Mouse (Mus musculus) yolk sac, embryonic 10.5 days (tissue): ENCODE data around the gene Wwp2.

Experiments used
- DNase-seq: peaks from one replicate; pipeline ENCODE4 v3.0.0-alpha.2; 2017; ENCODE audit warnings: low spot score

Gene Wwp2

GRCm38 (mm10) chr8:107560820-107561536 is 124.8 kb downstream of the Wwp2 start:
- DNase-seq: no peak

DNA sequence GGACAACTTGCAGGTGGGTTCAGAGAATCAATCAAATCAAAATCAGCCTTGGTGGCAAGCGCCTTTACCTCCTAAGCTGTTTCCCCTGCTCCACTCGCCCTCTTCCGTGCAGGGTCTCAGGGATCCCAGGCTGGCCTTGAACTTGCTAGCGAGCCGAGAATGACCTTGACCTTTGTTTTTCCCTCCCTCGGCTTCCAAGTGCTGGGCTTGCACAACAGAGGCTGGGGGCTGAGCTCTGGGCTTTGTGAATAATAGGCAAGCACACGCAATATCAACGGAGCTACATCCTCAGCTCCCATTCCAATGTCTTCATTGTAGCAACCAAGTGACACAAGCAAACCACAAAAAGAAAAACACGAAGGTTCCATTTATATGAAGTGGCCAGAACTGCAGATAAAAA is 126.0 kb downstream of the Wwp2 start:
- no peak for DNase-seq

- no peak for DNase-seq
These were observed 134.9 kb downstream of the Wwp2 start for GRCm38 (mm10) chr8:107571046-107571445.

DNA sequence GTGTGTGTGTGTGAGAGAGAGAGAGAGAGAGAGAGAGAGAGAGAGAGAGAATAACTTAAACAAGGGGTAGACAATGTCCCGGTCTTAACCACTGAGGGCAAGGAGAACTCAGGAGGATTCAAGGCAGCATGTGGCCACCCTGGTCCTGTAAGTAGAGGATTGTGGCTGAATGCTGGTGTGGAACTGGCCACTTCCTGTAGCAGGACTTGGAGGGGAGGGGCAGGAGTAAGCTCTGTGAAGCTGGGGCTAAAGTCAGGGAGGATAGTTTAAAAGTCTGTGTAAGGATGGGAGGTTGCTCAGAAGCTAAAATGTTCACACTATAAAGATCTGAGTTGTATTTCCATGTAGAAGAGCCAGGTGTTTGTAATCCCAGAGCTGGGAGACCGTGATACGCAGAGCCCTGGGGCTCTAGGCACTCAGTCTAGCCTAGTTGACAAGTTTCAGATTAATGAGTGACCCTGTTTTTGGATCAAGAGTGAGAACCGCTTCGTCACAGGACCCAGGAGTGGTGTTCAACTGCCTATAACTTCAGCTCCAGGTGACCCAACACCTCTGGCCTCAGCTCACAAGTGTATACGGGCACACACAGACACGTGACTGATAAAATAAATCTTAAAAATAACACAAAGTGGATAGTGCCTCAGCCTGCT is 135.4 kb downstream of the Wwp2 start:
- no peak for DNase-seq

DNA sequence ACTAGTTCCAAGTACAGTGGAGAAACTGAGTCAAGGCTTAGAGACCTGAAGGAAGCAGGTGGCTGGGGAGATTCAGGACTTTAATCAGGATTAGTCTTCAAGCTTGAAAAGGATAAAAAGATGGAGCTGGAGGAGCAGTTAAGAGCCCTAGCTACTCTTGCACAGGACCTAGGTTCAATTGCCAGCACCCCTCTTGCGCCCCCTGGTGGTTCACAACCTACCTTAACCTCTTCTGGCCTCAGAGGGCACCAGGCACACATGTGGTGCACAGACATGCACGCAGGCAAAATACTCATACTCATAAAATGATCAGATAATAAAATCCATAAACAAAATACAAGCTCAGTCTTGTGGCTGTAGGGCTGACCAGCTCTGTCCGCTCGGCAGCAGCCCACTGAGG is 136.3 kb downstream of the Wwp2 start:
- DNase-seq: peak; percentile 66

DNA sequence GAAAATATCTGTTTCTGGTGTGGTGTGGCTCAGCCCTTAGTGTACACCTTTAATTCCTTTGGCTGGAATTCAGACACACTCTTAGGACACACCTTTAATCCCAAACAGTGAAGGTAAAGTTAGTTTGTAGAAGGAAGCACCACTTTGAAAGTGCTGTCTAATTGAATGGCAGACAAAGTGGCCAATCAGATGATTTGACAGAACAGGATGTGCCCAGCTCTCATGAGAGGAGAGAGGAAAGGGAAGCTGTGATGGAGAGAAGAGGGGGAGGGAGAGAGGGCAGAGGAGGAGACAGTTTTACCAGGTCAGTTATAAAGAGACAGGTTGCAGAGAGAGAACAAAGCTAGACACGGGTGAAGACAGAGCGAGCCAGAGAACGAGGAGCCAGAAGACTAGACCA is 138.6 kb downstream of the Wwp2 start:
- no peak for DNase-seq

DNA sequence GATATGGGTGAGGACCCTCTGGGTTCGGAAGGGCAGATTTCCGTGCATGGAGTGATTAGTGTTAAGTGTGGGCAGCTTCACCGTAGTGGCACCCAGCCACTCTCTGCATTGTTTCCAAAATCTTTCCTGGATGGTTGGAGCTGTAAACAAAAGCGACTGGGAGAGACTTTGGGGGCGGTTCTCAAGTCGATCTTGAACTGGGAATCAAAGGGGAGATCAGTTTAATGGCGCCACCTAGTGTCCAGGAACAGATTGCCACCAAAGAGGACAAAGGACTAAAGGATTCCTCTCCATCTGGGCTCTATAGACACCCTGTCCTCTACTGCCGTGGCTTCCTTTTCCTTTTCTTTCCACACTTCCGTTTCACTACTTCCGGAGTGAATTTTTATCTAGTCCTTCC is 140.5 kb downstream of the Wwp2 start:
- DNase-seq: peak; percentile 74

DNA sequence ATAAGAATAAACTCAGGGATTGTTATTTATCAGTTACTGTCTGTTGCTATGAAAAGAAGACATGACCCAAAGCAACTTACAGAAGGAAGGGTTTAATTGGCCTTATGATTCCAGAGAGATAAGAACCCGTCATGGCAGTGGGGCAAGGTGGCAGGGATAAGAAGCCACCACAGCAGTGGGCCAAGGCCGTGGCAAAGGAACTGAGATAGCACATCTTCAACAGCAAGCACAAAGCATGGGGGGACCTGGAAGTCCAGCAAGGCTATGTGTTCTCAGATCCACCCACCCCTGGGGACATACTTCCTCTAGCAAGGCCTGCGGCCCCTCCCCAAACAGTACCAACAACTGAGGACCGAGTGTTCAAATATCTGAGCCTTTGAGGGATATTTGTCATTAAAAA is 141.5 kb downstream of the Wwp2 start:
- DNase-seq: no peak

DNA sequence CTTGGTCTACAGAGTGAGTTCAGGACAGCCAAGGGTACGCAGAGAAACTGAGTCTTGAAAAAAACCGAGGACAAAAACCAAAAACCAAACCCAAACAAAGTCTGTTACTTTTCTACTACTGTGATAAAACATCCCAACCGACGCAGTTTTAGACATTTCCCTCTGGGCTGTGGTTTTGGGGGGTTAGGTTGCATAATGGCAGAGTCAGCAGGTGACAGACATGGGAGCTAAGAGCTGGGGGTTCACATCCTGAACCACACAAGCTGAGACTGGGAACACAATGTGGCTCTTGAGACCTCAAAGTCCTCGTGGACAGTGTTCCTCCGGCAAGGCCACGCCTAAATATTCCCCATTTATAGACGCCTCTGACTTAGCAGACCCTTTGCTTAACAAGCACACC is 142.0 kb downstream of the Wwp2 start:
- no peak for DNase-seq

- no peak for DNase-seq
These were observed 142.4 kb downstream of the Wwp2 start for GRCm38 (mm10) chr8:107578541-107578940.

GRCm38 (mm10) chr8:107580879-107581278 is 144.7 kb downstream of the Wwp2 start:
- no peak for DNase-seq

- DNase-seq: no peak
These were observed 145.4 kb downstream of the Wwp2 start for GRCm38 (mm10) chr8:107581536-107581935.

DNA sequence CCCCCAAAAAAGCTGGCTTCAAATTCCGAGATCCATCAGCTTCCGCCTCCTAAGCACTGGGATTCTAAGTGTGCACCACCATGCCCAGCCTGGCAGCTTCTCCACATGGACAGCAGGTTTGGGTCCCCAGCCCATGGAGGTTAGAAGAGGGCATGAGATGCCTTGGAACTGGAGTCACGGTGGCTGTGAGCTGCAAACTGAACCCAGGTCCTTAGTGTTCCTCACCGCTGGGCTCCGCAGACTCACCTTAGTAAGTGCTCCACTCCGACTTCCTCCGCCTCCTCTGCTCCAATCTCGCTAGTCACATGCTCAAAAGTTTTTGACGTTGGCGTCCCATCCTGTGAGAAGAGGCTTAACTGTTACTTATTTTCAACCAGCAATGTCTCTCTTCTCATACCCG is 146.0 kb downstream of the Wwp2 start:
- DNase-seq: no peak

DNA sequence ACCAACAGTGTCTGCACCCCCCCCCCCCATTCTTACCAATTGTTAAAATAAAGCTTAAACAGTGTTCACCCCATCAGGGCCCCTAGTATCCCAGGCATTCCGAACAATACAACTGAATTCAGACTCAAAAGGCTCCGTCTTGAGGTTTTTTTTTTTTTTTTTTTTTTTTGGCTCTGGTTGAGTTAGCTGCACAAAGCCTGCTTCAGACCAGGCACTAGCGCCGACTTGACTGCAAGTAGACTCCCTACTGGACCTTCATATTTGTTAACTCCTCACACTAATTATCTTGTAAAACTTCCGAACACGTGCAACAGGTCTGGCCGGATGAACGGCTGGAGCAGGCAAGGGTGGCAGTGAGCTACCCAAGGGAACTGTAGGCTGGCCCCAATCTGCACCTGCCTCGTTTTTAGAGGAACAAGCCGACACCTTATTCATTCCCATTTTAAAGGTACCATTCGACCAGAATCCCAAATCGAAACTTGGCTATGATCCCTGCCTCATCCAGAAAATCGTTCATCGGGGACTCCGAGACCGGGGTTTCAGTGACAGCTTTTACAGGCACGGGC is 151.3 kb downstream of the Wwp2 start:
- DNase-seq: peak; percentile 22

DNA sequence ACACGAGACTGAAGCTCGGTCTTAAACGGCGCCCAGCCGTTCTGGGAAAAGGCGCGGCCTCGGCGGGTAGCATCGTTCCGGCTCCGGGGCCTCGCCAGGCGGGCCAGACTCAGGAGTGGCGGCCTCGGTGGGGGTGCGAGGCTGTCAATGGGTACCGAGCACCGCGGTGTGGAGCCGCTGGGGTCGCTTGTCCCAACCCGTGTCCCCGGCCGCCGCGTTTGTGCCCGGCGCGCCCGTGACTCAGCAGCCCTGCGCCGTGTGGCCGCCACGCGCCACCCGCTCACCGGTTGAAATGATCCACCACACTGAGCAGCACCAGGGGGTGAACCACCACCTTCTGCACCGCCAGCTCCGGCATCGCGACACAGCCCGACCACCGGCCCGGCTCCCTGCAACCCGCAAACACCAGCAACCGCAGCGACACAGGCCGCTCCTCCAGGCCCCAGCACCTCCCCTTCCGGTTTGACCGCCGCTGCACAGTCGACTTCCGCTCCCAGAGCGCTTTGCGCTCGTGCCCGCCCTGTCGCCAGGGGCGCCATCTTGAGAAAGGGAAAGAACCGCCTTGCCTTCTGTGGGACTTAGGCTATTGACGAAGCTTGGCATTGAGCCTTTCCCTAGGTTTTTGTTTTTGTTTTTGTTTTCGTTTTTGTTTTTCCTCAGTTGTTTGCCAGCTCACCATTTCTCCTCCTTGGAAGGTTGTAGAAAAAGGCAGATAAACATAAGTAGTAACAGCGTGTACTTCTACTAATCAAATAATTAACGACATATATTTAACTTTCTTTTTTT is 152.0 kb downstream of the Wwp2 start, which contains the start of gene Psmd7:
Psmd7 (minus strand) TSS at position 470 of the 786 bp plus-strand sequence.
- peak; percentile 94 for DNase-seq

DNA sequence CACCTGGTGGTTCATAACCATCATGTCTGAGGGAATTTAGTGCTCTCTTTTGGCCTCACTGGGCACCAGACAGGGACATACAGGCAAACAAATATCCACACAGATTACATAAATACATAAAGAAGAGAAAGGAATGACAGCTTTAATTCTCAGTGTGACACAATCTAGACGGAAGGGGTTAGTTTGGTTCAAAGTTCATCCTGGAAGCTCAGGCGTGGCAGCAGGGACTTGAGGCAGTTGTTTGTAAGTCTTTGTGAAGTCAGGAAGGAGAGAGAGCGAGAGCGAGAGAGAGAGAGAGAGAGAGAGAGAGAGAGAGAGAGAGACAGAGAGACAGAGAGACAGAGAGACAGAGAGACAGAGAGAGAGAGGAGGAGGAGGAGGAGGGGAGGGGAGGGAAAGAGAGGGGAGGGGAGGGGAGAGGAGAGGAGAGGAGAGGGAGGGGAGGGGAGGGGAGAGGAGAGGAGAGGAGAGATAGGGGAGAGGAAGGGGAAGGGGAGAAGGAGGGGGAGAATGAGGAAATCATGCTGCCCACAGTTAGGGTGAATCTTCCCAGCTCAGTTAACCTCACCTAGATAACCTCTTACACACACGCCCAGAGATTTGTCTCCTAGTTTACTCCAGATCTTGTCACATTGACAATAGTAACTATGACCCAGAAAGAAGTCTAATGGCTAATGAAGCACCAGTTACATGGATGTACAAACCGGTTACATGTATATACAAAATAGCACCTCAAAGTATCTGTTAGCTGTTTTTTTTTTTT is 158.0 kb downstream of the Wwp2 start:
- DNase-seq: peak; percentile 42

- no peak for DNase-seq
These were observed 158.7 kb downstream of the Wwp2 start for GRCm38 (mm10) chr8:107594817-107595216.

GRCm38 (mm10) chr8:107597731-107598130 is 161.6 kb downstream of the Wwp2 start:
- DNase-seq: no peak

DNA sequence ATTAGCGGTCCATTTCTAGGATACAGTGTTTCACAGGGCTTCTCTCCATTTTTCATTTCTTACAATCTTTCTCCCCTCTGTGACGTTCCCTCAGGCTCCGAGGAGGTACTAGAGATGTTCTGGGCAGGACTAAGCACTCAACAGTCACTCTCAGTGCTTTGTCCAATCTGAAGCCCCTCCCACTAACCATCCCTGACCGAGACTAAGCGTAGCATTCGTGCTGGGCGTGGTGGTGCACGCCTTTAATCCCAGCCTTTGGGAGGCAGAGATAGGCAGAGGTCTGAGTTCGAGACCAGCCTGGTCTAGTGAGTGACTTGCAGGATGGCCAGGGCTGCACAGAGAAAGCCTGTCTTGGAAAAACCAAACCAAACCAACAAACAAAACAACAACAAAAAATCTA is 163.5 kb downstream of the Wwp2 start:
- DNase-seq: no peak

- peak; percentile 33 for DNase-seq
These were observed 166.9 kb downstream of the Wwp2 start for GRCm38 (mm10) chr8:107603026-107603425.
